Mouse (Mus musculus) bone marrow macrophage, adult 2 months (primary cell): ENCODE results near the gene Chd1l. TPM values are rescaled to one million over a fixed set of nuclear protein-coding genes. Genes with fewer than 3 reads are reported as not detected.
A peak's percentile ranks its signal among the peaks of the same experiment; 100 is the strongest.

Source experiments
- H3K27ac ChIP-seq: 2 replicates; pipeline ENCODE4 v1.5.1; 2012; ENCODE audit warnings: low read depth, low read length; ENCODE audit not compliant: insufficient read depth
- H3K4me1 ChIP-seq: 2 replicates; pipeline ENCODE4 v1.6.1; 2012; ENCODE audit warnings: low read length; ENCODE audit not compliant: control insufficient read depth, insufficient read depth
- H3K4me3 ChIP-seq: 2 replicates; pipeline ENCODE4 v1.5.1; 2012; ENCODE audit warnings: mild to moderate bottlenecking, low read length, moderate library complexity; ENCODE audit not compliant: insufficient read depth
- CTCF ChIP-seq: IDR thresholded peaks from 2 replicates; pipeline ENCODE4 v1.5.1; 2012; ENCODE audit warnings: low read depth, mild to moderate bottlenecking, low read length, moderate library complexity
- POLR2A ChIP-seq: IDR thresholded peaks from 2 replicates; pipeline ENCODE4 v1.6.1; 2012; ENCODE audit warnings: mild to moderate bottlenecking, low read depth, low read length, borderline replicate concordance
- polyA plus RNA-seq: library from polyadenylated mRNA; stranded (reverse); fragments of >200 nt; gene quantifications from 2 replicates; pipeline ENCODE4 v1.2.4, GENCODE M21; 2012; ENCODE audit not compliant: missing spikeins, insufficient read depth, insufficient read length

The Chd1l gene
- polyA plus RNA-seq, 1 experiment, result 9.7 TPM

GRCm38 (mm10) chr3:97537006-97537405 lies 73.0 kb downstream of the Chd1l start:
- TF ChIP-seq POLR2A (no peak), CTCF (no peak)

GRCm38 (mm10) chr3:97535660-97536059 lies 74.3 kb downstream of the Chd1l start:
- no peaks in the 10 kb centered on the region for H3K4me1 ChIP-seq
- no peak overlapping the region for H3K4me3 ChIP-seq
- TF ChIP-seq POLR2A (no peak), CTCF (no peak)
- H3K27ac ChIP-seq, result no peak overlapping the region

More at GRCm38 (mm10) chr3:97537006-97537405, 73.0 kb downstream of the Chd1l start:
- no peak overlapping the region for H3K27ac ChIP-seq
- H3K4me1 ChIP-seq, result no peaks in the 10 kb centered on the region
- H3K4me3 ChIP-seq, result no peak overlapping the region

- Histone ChIP-seq H3K27ac (no peak overlapping the region), H3K4me3 (no peak overlapping the region), H3K4me1 (no peaks in the 10 kb centered on the region)
- TF ChIP-seq CTCF, result no peak
- TF ChIP-seq POLR2A, result no peak
Measured at GRCm38 (mm10) chr3:97525458-97525857, 84.5 kb downstream of the Chd1l start.

DNA sequence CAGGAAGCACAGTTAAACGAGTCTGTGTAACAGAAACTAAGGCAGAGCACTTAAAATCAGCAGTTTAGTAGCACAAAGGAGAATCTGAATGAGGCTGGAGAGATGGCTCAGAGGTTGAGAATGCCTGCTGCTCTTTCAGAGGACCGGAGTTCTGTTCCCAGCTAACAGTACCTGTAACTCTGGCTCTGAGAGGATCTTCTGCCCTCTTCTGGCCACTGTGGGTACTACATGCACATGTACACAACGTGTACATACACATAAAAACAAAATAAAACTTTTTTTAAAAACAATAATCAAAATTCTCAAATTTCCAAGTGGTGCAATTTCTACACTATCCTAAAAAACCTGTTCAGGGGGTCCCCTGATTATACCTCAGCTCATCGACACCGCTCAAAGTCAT lies 85.2 kb downstream of the Chd1l start:
- Histone ChIP-seq H3K4me3 (no peak overlapping the region), H3K27ac (no peak overlapping the region), H3K4me1 (no peaks in the 10 kb centered on the region)
- TF ChIP-seq CTCF (peak; percentile 50), POLR2A (no peak)

- Histone ChIP-seq H3K4me3 (no peak overlapping the region), H3K4me1 (no peaks in the 10 kb centered on the region), H3K27ac (no peak overlapping the region)
- TF ChIP-seq POLR2A, result no peak
- no peak for TF ChIP-seq CTCF
Measured at GRCm38 (mm10) chr3:97521946-97522731, 87.9 kb downstream of the Chd1l start.

- TF ChIP-seq POLR2A (no peak), CTCF (no peak)
- Histone ChIP-seq H3K27ac (no peak overlapping the region), H3K4me1 (no peaks in the 10 kb centered on the region), H3K4me3 (no peak overlapping the region)
Measured at GRCm38 (mm10) chr3:97519883-97520282, 90.1 kb downstream of the Chd1l start.

- Histone ChIP-seq H3K27ac (no peak overlapping the region), H3K4me3 (no peak overlapping the region), H3K4me1 (no peaks in the 10 kb centered on the region)
- TF ChIP-seq CTCF, result no peak
Measured at GRCm38 (mm10) chr3:97512296-97512695, 97.7 kb downstream of the Chd1l start.

Other genes starting within 250 kb of the Chd1l start
- gene Olfr1402, start 188.2 kb downstream of the Chd1l start, polyA plus RNA-seq, result not detected in 2 replicates
- gene Fmo5, start 18.6 kb upstream of the Chd1l start, polyA plus RNA-seq, result 21.5 and 21.9 TPM in 2 replicates
- gene Prkab2, start 48.0 kb upstream of the Chd1l start, polyA plus RNA-seq, result 8.5 and 9.0 TPM in 2 replicates
- not detected in 2 replicates for gene Gm17651, start 64.5 kb upstream of the Chd1l start, polyA plus RNA-seq